Mouse (Mus musculus) heart, postnatal 14 days (tissue): ENCODE results near the gene St3gal6. TPM values are rescaled to one million over a fixed set of nuclear protein-coding genes. Genes with fewer than 3 reads are reported as not detected.

ENCODE experiments used
- DNase-seq, 2 experiments: peaks; one replicate each; pipeline ENCODE4 v3.0.0; 2021 to 2022
- intact Hi-C: fragments of 180-260 bp; cut with DNase I; formaldehyde crosslinking; loops from one replicate; pipeline ENCODE4 v1.15.1; 2025
- total RNA-seq, 2 experiments: library from RNA; stranded (reverse); gene quantifications; 2 replicates each; pipeline ENCODE4 v1.2.3; 2021

Gene St3gal6
- total RNA-seq, 2 experiments from 2014 or later, result 33.5 to 37.5 TPM

GRCm38 (mm10) chr16:58523044-58523859 is 791 bp downstream of the St3gal6 start:
- intact Hi-C loops, result loop anchor here (2.0 to 10.0 kb wide), 4 partner anchors 46 to 212 kb away; no protein-coding TSS in a partner anchor
- peak; percentile 80 to 81 for DNase-seq

GRCm38 (mm10) chr16:58522677-58523043 is 1.4 kb downstream of the St3gal6 start:
- DNase-seq, result no peak
- intact Hi-C loops, result loop anchor here (2.0 to 10.0 kb wide), 4 partner anchors 45 to 212 kb away; no protein-coding TSS in a partner anchor

DNA sequence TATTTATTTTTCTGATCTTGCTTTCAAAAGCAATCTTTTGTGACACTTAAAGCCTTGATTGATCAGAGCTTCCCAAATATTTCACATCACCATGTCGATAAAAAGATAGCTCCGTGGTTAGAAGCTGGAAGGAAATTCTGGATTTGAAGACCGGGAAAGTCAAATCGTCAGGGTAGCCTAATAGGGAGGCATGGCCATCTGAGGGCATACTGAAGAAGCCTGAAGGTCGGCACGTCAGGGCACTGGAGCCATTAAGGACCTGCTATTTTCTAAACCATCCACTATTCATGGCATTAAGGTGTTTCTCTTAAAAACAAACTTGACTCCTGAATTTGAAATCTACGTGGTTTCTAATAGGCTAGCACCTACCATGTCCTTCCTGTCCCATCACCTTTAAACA is 2.1 kb downstream of the St3gal6 start:
- intact Hi-C loops, result loop anchor here (2.0 to 10.0 kb wide), 4 partner anchors 45 to 213 kb away; no protein-coding TSS in a partner anchor
- DNase-seq, result no peak

DNA sequence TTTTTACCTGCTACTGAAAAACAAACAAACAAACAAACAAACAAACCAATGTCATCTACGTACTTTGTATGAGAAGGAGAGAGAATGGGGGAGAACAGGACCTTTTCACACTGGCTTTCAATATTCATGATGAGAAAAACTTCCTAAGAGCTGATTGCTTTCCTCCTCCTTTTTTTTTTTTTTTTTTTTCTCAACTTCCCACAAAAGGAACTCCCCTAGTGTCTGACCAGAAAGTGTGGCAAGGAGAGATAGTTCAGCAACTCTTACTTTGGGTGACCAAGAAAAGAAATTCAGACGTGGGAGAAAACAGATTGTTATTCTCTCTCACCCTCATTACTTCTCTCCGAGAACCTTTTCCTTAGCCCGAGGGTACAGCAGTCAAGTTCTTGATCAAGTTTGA is 2.9 kb downstream of the St3gal6 start:
- intact Hi-C loops, result loop anchor here (5.0 to 10.0 kb wide), 3 partner anchors 44 to 214 kb away; no protein-coding TSS in a partner anchor
- no peak for DNase-seq

DNA sequence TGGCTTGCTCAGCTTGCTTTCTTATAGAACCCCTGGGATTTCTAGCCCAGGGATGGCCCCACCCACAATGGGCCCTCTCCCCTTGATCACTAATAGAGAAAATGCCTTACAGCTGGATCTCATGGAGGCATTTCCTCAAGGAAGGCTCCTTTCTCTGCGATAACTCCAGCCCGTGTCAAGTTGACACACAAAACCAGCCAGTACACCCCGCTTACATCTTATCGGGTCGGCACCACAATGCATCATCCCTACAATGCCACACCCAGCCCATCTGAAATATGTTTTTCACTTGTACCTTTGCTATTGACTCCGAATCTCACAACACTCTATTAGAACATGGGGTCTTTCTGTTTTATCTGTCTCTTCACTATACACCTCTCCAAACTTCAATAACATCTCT is 3.6 kb downstream of the St3gal6 start:
- DNase-seq, result no peak
- intact Hi-C loops, result loop anchor here (5.0 to 10.0 kb wide), 3 partner anchors 43 to 214 kb away; no protein-coding TSS in a partner anchor

- DNase-seq, result no peak
- intact Hi-C loops, result loop anchor here (5.0 to 10.0 kb wide), 3 partner anchors 42 to 215 kb away; no protein-coding TSS in a partner anchor
Observed at GRCm38 (mm10) chr16:58519650-58520073, 4.4 kb downstream of the St3gal6 start.

DNA sequence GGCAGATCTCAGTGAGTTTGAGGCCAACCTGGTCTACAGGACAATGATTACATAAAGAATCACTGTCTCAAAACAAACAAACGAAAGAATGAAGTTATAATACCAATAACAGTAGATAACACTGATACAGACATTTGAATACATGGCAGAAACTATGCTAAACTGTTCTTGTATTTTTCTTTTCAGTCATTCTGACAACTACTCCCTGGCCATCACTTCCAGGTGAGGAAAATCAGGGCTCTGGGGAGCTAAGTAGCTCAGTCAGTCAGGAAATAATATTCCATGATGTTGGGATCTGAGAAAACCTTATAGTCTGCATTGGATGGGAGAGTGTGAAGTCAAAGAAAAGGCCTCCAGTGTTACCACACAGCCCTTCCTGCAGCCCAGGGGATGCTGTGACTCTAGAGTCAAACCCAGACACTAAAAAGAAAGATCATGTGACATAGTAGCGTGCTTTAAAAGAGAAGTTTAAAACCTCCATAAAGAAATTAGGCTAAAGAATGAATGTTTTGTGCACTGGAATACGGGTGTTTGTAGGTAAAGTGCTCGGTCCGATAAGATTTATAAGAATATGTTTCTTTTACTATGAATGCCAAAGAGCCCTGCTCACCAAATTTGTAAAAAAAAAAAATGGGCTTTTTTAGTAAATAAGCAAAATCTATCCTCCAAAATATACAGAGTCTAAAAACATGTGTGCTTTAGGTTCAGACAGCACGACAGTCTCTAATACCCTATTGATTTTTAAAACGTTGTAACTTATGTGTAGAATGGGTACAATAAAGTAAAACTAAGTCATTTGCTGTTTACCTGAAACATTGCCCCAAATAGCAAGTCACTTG is 6.9 kb downstream of the St3gal6 start:
- intact Hi-C loops, result no loop called here
- no peak for DNase-seq

GRCm38 (mm10) chr16:58516161-58516560 is 7.9 kb downstream of the St3gal6 start:
- intact Hi-C loops, result no loop called here
- no peak for DNase-seq

GRCm38 (mm10) chr16:58514565-58514964 is 9.5 kb downstream of the St3gal6 start:
- DNase-seq, result peak; percentile 40 to 51
- intact Hi-C loops, result no loop called here

- intact Hi-C loops, result no loop called here
- DNase-seq, result peak in 1 of 2 experiments; percentile 24
Observed at GRCm38 (mm10) chr16:58513755-58514154, 10.3 kb downstream of the St3gal6 start.

DNA sequence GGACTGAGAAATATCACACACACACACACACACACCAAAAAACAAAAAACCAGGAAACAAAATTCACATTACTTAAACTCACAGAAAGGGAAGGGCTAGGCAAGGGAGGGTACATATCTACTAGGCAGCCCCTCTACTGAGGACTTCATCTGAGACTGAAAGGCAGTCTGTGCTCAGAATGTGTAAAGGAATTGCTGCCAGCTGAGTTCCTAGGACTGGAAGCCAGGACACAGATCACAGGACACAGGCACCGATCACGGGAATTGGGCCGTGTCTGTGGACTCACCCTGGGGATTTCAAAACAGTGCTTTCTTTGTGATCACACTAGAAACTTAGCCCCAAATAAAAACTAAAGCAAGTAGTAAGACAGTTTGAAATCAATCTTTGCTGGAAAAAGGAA is 11.2 kb downstream of the St3gal6 start:
- peak; percentile 42 to 49 for DNase-seq
- intact Hi-C loops, result no loop called here

- intact Hi-C loops, result no loop called here
- DNase-seq, result peak; percentile 26 to 67
Observed at GRCm38 (mm10) chr16:58512181-58512761, 11.8 kb downstream of the St3gal6 start.

DNA sequence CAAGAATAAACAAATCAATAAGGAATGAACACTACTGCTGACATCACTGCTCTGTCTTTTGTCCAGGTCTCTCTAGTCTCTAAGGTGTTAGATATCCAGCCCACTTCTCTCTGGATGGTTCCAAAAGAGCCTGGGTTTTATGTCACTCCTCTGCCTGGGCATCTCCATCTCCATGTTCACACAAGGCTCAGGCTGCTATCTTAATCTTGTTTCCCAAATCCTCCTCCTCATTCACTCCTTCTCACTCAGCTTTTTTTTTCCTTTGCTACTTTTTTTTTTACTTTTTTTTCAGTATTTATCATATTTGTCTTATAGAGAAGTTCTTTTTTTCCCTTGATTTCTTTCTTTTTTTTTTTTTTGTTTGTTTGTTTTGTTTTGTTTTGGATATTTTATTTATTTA is 19.1 kb downstream of the St3gal6 start:
- intact Hi-C loops, result no loop called here
- DNase-seq, result no peak

- DNase-seq, result no peak
- intact Hi-C loops, result no loop called here
Observed at GRCm38 (mm10) chr16:58502566-58502965, 21.5 kb downstream of the St3gal6 start.

DNA sequence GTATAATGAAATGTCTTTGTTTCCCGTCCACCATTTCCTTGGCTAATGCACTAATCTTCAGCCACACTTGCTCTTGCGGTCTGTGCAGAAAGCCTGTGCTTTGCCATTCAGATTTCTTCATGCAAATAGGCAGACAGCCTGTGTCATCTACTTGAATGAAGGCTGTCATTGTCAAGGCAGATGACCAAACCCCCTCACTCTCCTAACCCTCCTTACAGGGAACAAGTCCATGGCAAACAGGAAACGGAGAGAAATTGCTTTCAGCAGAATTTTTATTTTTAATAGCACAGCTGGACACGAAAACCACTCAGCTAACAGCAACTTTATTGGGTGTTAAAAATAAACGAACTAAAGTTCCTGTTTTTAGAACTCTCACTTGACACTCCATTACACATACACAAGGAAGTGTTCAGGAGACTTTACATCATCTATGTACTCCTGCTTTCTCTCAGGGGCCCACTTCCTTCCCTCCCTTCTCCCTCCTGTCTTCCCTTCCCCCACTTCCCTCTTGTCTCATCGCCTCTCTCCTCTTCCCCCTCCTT is 22.2 kb downstream of the St3gal6 start:
- intact Hi-C loops, result no loop called here
- DNase-seq, result no peak

- DNase-seq, result no peak
- intact Hi-C loops, result no loop called here
Observed at GRCm38 (mm10) chr16:58499650-58500049, 24.4 kb downstream of the St3gal6 start.

- DNase-seq, result no peak
- intact Hi-C loops, result no loop called here
Observed at GRCm38 (mm10) chr16:58499172-58499584, 24.9 kb downstream of the St3gal6 start.

DNA sequence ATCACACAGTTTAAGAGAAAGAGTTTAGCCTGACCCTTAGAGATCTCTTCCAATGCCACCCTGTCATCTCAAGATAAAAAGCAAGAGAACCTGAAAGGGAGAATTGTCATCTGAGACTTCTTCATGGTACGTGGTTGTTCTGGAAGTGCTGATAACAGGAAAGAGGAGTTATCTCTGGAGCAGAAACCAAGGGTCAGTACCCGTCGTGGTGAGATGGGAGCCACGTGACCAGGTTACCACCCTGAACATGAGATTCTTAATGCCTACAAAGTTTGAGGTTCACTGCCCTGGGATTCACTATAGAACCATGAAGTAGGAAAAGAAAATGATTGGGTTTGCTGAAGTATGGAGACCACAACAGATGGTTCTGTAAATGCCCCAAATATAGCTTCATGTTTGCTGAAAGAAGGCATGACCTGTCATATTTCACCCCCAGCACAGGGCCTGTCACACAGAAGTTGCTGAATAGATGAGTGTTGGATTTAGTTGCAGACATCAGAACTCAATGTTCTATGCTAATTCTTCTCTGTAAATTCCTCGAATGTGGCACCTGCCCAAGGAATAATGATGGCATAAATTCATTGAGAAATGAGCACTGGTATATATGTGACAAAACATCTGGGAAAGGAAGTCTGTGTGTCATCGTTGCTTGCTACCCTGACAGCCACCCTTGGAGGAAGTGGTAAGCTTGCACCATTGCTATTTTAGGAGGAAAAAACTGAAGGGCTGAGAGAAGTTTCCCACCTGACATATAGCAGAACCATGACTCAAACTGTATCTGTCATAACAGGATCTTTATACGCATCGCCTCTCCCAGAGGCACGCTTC is 25.9 kb downstream of the St3gal6 start:
- intact Hi-C loops, result no loop called here
- no peak for DNase-seq

GRCm38 (mm10) chr16:58496791-58497190 is 27.3 kb downstream of the St3gal6 start:
- DNase-seq, result no peak
- intact Hi-C loops, result no loop called here

DNA sequence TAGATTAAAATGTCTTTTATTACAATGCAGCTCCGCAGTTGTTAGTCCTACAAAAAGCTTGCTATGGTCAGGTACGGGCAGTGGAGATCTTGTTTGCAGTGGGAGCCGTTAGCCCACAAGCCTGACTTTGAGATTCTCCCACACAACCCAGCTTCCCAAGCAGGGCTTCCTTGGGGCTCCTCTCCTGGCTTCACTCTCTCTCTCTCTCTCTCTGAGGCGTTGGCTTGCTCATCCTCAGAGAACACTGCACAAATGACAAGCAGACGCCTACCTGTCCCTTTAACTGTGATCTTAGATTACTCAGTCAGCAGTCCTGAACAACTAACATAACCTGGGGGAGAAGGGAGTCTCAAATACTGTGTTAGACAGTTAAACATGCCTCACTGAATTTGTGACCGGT is 36.2 kb downstream of the St3gal6 start:
- intact Hi-C loops, result no loop called here
- no peak for DNase-seq
